Mouse (Mus musculus): ENCODE measurements around the gene Tmem50a.

GRCm38 (mm10) chr4:134856501-134856900 is 58.3 kb downstream of the Tmem50a start:
- TF ChIP-seq CTCF (conservative IDR thresholded peaks at IDR 0.05; ENCODE audit: insufficient read depth, insufficient read length, low read depth, low read length), result no peak
- TF ChIP-seq POLR2A (IDR thresholded peaks at IDR 0.05; ENCODE audit: low read depth, low read length), result no peak
